Mouse (Mus musculus) embryo, embryonic 11 days (tissue): ENCODE measurements at regions not wholly inside any gene's neighbourhood (a gene's known extent, or its start where the extent isn't known, plus 50 kb on each side); places are given as distances from the start of the nearest gene placed in this dataset.
A peak's percentile ranks its signal among the peaks of the same experiment; 100 is the strongest.
"Not testable (repeated sequence)": the region's sequence is repeated elsewhere in the genome, so short reads cannot be mapped to it uniquely, and the experiment has no call there.

Source experiments
- DNase-seq: peaks from one replicate; pipeline ENCODE4 v3.0.0-alpha.2; 2015

DNA sequence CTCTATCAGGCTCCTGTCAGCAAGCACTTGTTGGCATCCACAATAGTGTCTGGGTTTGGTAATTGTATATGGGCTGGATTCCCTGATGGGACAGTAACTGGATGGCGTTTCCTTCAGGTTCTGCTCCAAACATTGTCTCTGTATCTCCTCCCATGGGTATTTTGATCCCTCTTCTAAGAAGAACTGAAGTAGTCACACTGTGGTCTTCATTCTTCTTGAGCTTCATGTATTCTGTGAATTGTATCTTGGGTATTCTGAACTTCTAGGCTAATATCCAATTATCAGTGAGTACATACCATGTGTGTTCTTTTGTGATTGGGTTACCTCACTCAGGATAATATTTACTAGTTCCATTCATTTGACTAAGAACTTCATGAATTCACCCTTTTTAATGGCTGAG is 119.2 kb upstream of the Gm21119 start:
- DNase-seq, result not testable (repeated sequence)

- DNase-seq, result not testable (repeated sequence)
Observed at GRCm38 (mm10) chr8:20513920-20514319, 100.8 kb upstream of the Gm21119 start.

- DNase-seq, result not testable (repeated sequence)
Observed at GRCm38 (mm10) chr8:20516324-20516830, 98.3 kb upstream of the Gm21119 start.

- not testable (repeated sequence) for DNase-seq
Observed at GRCm38 (mm10) chr8:20517551-20517950, 97.2 kb upstream of the Gm21119 start.

- not testable (repeated sequence) for DNase-seq
Observed at GRCm38 (mm10) chr8:20524539-20524938, 90.2 kb upstream of the Gm21119 start.

DNA sequence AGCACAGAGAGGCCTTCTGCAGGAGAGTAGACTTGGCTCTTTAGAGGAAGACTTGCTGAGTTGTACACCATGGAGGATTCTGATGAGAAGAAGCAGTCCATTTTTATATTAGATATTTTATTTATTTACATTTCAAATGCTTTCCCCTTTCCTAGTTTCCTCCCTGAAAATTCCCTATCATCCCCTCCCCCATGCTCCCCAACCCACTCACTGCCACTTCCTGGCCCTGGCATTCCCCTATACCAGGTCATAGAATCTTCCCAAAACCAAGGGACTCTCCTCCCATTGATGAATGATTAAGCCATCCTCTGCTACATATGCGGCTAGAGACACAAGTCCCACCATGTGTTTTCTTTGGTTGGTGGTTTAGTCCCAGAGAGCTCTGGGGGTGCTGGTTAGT is 85.7 kb upstream of the Gm21119 start:
- not testable (repeated sequence) for DNase-seq

GRCm38 (mm10) chr8:20539031-20539430 is 75.7 kb upstream of the Gm21119 start:
- DNase-seq, result not testable (repeated sequence)

- DNase-seq, result not testable (repeated sequence)
Observed at GRCm38 (mm10) chr8:20544084-20544483, 70.6 kb upstream of the Gm21119 start.

- not testable (repeated sequence) for DNase-seq
Observed at GRCm38 (mm10) chr8:20545347-20545746, 69.4 kb upstream of the Gm21119 start.

DNA sequence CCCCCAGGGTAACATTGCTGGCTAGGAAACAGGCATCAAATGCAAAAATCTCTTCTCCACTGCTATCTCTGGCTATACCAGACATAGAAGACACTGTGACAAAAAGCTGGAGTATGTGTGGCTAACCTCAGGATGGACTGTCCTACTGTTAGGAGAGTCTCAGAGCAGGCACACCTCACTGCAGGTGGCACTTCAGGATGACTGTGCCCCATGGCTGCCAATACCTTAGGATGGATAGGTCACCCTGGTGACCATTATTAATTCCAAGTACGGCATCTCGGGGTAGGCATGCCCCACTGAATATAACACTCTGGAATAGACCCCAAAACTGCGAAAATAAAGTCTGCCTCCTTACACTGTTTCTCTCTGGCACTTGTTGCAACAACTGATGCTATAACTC is 68.3 kb upstream of the Gm21119 start:
- not testable (repeated sequence) for DNase-seq

- peak; percentile 49 for DNase-seq
Observed at GRCm38 (mm10) chr8:20550054-20550778, 64.5 kb upstream of the Gm21119 start.

GRCm38 (mm10) chr8:20556501-20557181 is 58.1 kb upstream of the Gm21119 start:
- not testable (repeated sequence) for DNase-seq

DNA sequence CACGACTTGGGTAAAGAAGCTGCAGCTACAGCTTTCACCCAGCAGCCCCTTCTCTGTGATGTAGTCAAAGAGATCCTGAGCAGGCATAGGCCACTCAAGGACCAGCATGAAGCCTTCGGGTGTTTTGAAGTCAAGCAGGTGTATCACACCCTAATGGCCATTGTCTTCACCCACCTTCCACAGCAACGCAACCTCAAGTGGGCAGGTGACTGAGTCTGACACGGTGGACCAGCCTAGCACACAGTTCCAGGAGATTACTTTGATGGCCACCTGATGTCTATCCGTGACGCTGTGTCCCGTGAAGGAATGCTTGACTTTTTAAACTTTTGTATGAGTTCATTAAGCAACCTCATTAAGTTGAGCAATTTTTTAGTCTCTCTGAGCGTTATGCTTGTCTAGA is 57.5 kb upstream of the Gm21119 start:
- DNase-seq, result not testable (repeated sequence)

- DNase-seq, result not testable (repeated sequence)
Observed at GRCm38 (mm10) chr8:20557609-20558008, 57.1 kb upstream of the Gm21119 start.
